Mouse (Mus musculus): Measurements from ENCODE around the gene Ttll5.

- TF ChIP-seq POLR2A (IDR thresholded peaks at IDR 0.05; ENCODE audit: insufficient read depth, low read depth, low read length) (no peak), CTCF (IDR thresholded peaks at IDR 0.05) (no peak), EP300 (IDR thresholded peaks at IDR 0.05; ENCODE audit: insufficient read depth, low read depth, low read length) (no peak)
Measured at GRCm38 (mm10) chr12:86030932-86031331, 206.5 kb downstream of the Ttll5 start.
